Mouse (Mus musculus): ENCODE results near the gene Pgap2.

Gene Pgap2

DNA sequence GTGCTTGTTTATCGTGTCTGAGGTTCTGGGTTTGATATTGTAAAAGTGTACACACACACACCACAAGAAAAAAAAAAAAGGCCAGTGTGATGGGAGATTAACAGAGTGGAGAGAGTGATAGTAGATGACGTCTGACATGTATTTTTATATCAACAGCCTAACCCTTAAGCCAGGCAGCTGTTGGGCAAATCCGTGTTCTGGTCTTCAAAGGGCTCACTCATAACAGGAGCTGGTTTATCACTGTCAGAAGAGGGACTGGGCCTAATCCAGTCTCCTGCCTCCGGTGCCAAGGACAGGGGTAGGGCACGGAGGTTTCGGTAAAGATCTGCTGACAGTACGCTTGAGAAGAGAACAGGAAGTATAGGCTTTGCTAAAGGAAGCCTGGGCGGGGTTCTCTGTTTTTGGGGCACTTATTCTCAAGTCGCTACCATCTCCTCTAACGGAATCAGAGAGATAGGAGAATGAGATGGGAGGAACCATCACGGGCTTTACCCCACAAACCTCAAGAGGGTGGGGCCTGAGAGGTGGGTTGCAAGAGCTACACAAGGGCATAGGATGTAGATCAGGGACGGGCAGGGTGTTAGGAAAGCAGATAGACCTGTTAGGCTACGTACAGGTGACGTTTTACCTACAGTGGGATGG, 56.5 kb downstream of the Pgap2 start:
- no peak for DNase-seq (ENCODE audit: low spot score in 2 of 2)

DNA sequence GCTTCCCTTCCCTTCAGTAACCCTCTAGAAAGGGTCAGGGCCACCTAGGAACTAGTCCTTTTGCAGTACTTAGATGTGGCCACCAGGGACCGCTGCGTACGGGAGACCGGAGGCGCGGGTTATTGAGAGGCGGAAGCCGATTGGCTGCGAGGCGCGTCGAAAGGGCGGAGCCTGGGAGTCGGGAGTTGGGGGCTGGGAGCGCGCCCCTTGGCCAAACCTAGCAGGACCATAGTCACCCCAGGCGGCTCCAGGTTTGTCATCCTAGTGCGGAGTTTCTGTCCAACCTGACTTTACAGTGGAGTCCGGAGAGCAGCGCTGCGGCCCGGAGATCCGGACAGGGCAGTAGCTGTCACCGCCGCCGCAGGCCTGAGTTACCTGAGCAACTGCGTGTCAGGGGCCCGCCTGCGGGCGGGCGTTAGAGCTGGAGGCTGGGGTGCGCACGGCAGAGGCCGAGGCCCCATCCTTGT, 57.1 kb downstream of the Pgap2 start:
- DNase-seq (ENCODE audit: low spot score in 2 of 2) = peak; percentile 93 to 95

DNA sequence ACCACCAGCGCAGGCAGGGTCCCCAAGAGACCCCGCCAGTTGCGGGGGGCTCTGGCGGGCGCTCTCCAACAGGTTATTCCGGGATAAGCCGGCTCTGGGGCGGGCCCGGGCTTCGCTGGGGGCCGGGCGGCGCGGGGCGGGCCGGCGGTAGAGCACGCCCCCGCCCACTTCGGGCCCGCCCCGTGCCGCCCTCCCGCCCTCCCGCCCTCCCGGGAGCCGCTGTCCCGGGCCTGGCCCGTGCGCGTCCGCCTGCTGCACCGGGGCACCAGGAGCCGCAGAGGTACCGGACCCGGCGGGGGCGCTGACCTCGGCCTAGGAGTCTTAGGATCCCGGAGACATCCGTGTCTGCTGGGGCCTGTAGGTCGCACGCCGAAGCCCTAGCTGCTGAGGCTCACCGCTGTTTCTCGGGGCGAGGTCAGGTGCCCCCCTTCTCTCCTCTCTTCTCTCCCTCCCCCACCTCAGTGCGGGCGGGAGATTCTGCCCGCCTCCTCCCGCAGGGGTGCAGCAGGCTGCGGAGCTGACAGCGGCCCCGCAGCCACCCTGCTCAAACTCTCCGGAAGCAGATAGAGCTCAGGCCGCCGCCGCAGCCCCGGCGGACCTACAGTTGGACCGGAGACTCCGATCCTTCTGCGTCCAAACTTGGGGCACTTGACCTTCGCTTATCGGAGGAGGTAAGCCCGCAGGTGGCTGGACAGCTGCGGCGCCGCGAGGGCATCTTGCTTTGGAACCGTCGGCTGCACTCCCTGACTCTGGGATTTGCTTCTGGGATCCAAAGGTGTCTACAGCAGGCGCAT, 57.8 kb downstream of the Pgap2 start, which contains the start of gene Stim1:
Gene Stim1, plus strand, starts transcription at position 206 of the 794 bp plus-strand sequence.
- DNase-seq (ENCODE audit: low spot score in 2 of 2) = peak in 1 of 2 experiments; percentile 25

DNA sequence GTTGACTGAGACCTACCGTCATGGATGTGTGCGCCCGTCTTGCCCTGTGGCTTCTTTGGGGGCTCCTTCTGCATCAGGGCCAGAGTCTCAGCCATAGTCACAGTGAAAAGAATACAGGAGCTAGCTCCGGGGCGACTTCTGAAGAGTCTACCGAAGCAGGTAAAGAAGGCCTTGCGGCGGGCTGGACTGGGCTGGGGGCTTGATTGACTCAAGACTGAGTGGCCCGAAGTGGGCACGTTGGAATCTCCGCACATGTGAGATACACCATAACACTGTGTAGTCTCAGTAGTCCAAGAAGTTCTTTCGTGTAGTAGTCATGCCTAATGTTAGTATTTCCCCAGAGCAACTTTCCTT, 58.4 kb downstream of the Pgap2 start:
- peak in 1 of 2 experiments; percentile 26 for DNase-seq (ENCODE audit: low spot score in 2 of 2)

DNA sequence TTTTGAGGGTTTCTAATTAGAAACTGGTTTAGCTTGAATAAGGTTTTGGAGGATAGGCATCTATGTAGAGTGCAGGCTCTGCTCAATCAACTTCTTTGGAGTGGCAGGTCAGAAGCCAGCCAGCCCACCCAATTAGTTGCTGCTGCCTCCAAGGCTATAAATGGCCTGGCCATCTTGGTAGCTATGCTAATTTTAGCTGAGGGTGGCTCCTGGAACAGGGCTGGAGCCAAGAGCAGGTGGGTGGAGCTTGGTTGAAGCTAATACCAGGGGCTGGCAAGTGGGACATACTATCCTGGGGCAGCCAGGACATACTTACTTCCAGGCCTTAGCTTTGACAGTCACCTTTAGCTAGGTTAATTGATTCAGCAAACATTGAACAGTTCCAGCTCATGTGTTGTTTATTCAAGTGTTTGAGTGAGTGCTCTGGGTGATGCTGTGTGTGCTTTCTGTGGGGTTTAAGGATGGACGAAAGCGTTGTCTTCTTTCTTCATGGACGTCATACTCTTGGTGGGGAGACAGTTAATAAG, 62.5 kb downstream of the Pgap2 start:
- DNase-seq (ENCODE audit: low spot score in 2 of 2) = no peak

DNA sequence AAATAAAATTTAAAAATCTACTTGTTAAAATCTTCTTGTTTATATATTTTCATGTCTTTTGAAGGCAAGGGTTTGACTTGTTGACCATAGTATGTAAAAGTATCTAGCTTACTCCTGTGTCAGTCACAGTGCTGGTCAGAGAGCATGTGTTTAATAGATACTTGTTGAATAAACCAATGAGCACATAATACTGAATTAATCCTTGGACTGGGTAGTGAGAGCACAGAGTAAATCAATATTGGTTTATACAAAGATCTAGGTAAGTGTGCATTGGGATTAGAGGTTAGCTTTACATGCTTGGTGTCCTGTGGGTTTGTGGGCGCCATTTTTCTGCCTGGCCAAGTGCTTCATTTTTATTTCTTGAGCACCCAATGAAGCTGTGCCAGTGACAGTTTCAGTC, 71.4 kb downstream of the Pgap2 start:
- no peak for DNase-seq (ENCODE audit: low spot score in 2 of 2)

DNA sequence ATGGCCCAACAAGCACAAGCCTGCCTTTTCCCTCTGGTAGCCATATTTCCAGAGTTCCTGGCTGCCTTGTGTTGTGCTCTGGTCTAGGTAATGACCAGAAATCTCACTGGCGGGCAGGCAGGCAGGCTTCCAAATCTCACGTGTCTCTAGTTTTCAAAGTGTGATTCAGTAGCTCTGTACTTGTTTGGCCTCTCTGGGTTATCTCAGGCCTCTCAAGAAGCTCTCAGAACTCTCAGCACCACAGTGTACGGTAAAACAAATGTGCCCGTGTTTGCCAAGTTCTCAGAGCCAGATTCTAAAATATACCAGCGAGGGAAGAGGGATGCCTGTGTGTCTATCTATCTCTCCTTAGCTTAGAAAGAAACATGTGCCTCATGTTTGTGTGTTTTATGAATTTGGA, 72.3 kb downstream of the Pgap2 start:
- DNase-seq (ENCODE audit: low spot score in 2 of 2) = no peak
